Mouse (Mus musculus): ENCODE results near the gene Ncstn. TPM values are rescaled to one million over a fixed set of nuclear protein-coding genes. Genes with fewer than 3 reads are reported as not detected.

Ncstn gene
- total and polyA plus RNA-seq, 3 experiments: 15.0 to 56.1 (median 24.5) TPM

DNA sequence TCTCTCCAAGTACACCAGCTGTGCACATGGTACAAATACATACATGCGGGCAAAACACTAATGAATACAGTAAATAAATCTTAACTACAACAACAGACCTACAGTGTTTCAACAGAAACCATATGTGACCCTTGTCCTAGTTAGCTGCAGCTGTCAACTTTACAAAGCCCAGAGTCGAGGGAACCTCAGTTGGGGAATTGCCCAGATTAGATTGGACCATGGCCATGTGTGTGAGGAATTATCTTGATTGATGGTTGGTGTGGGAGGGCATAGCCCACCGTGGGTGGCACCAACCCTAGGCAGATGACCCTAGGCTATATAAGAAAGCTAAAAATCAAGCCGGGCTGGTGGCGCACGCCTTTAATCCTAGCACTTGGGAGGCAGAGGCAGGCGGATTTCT is 49.7 kb upstream of the Ncstn start:
- Histone ChIP-seq H3K36me3 (replicated peaks in 1 of 2; ENCODE audit: control insufficient read depth in 1 of 2, insufficient read depth in 1 of 2, low read length in 1 of 2) (peaks cover 49 to 73% of the 10 kb centered on the region in 2 experiments), H3K4me3 (replicated peaks in 1 of 3; ENCODE audit: low read depth in 2 of 3, low read length in 2 of 3, poor library complexity in 1 of 3) (no peak overlapping the region), H3K79me2 (replicated peaks; ENCODE audit: control insufficient read depth, extremely low read depth, insufficient read depth, poor library complexity, severe bottlenecking) (peaks cover 5% of the 10 kb centered on the region), H3K4me2 (ENCODE audit: insufficient read depth, low read depth, poor library complexity, severe bottlenecking) (no peak overlapping the region), H3K9me3 (replicated peaks; ENCODE audit: low read length) (no peaks in the 10 kb centered on the region), H3K9ac (ENCODE audit: insufficient read depth, low read depth) (no peak overlapping the region), H3K4me1 (ENCODE audit: control insufficient read depth in 1 of 2, insufficient read depth in 2 of 2) (peaks cover 3 to 12% of the 10 kb centered on the region in 2 experiments), H3K27me3 (replicated peaks) (no peaks in the 10 kb centered on the region), H3K27ac (ENCODE audit: insufficient read depth, low read depth) (no peak overlapping the region)
- dilution Hi-C loops (cut with MboI; ENCODE audit: extremely low pct_ligation_motif_present, extremely low pct_unique_long_range_greater_than_20kb, low sequenced_read_pairs): no loop called here
- no peak for DNase-seq (ENCODE audit: extremely low read depth)
- no peak for TF ChIP-seq CHD1 (IDR thresholded peaks at IDR 0.05; ENCODE audit: low read depth, low read length)
- no peak for TF ChIP-seq MAZ (IDR thresholded peaks at IDR 0.05; ENCODE audit: low read depth, low read length)
- in situ Hi-C loops (cut with MboI; ENCODE audit: low pct_ligation_motif_present, low pct_unique_long_range_greater_than_20kb, low sequenced_read_pairs): no loop called here

DNA sequence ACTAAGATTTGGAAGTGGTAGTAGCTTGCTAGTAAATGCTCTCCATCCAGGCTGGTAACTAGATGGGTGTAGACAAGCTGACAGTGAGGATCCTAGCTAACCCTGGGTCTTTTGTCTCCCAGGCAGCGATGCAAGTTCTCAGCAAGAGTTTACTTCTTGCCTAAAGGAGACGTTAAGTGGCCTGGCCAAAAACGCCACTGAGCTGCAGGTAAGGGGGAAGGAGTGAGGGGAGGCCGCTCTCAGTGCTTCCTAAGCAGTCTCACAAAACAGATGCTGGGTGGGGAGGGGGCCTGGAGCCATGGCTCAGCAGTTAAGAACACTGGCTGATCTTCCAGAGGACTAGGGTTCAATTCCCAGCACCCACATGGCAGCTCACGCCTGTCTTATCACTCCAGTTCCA is 47.2 kb upstream of the Ncstn start:
- Histone ChIP-seq H3K79me2 (replicated peaks; ENCODE audit: control insufficient read depth, extremely low read depth, insufficient read depth, poor library complexity, severe bottlenecking) (peaks cover 8% of the 10 kb centered on the region), H3K9ac (ENCODE audit: insufficient read depth, low read depth) (no peak overlapping the region), H3K4me3 (replicated peaks in 1 of 3; ENCODE audit: low read depth in 2 of 3, low read length in 2 of 3, poor library complexity in 1 of 3) (no peak overlapping the region), H3K4me2 (ENCODE audit: insufficient read depth, low read depth, poor library complexity, severe bottlenecking) (no peak overlapping the region), H3K9me3 (replicated peaks; ENCODE audit: low read length) (no peaks in the 10 kb centered on the region), H3K4me1 (ENCODE audit: control insufficient read depth in 1 of 2, insufficient read depth in 2 of 2) (peaks cover 3 to 18% of the 10 kb centered on the region in 2 experiments), H3K27me3 (replicated peaks) (no peaks in the 10 kb centered on the region), H3K36me3 (replicated peaks in 1 of 2; ENCODE audit: control insufficient read depth in 1 of 2, insufficient read depth in 1 of 2, low read length in 1 of 2) (peaks cover 47 to 59% of the 10 kb centered on the region in 2 experiments), H3K27ac (ENCODE audit: insufficient read depth, low read depth) (no peak overlapping the region)
- no peak for DNase-seq (ENCODE audit: extremely low read depth)
- dilution Hi-C loops (cut with MboI; ENCODE audit: extremely low pct_ligation_motif_present, extremely low pct_unique_long_range_greater_than_20kb, low sequenced_read_pairs) (no loop called here), in situ Hi-C loops (cut with MboI; ENCODE audit: low pct_ligation_motif_present, low pct_unique_long_range_greater_than_20kb, low sequenced_read_pairs) (no loop called here)
- no peak for TF ChIP-seq E2F4 (IDR thresholded peaks at IDR 0.05; ENCODE audit: insufficient replicate concordance, low read depth, low read length)
- TF ChIP-seq IRF4 (IDR thresholded peaks at IDR 0.05; ENCODE audit: low read depth, low read length): no peak
- TF ChIP-seq ZMIZ1 (IDR thresholded peaks at IDR 0.05; ENCODE audit: low read depth, low read length): no peak
- no peak for TF ChIP-seq ETS1 (conservative IDR thresholded peaks at IDR 0.05; ENCODE audit: low read depth, low read length)
- TF ChIP-seq ZC3H11A (IDR thresholded peaks at IDR 0.05; ENCODE audit: low read depth, low read length): no peak
- no peak for TF ChIP-seq USF1 (IDR thresholded peaks at IDR 0.05; ENCODE audit: low read depth, low read length)
- TF ChIP-seq RCOR1 (conservative IDR thresholded peaks at IDR 0.05; ENCODE audit: low read depth, low read length): no peak
- TF ChIP-seq MAFK (IDR thresholded peaks at IDR 0.05; ENCODE audit: insufficient replicate concordance, low read length): no peak
- TF ChIP-seq MAX (IDR thresholded peaks at IDR 0.05; ENCODE audit: low read length): no peak
- TF ChIP-seq BHLHE40 (IDR thresholded peaks at IDR 0.05; ENCODE audit: low read depth, low read length): no peak
- no peak for TF ChIP-seq SMC3 (IDR thresholded peaks at IDR 0.05; ENCODE audit: low read depth, low read length)
- no peak for TF ChIP-seq MXI1 (IDR thresholded peaks at IDR 0.05; ENCODE audit: low read depth, low read length)
- no peak for TF ChIP-seq CTCF (conservative IDR thresholded peaks at IDR 0.05 in 1 of 2, IDR thresholded peaks at IDR 0.05 in 1 of 2; ENCODE audit: low read depth in 2 of 2, low read length in 2 of 2)
- no peak for TF ChIP-seq POLR2AphosphoS2 (IDR thresholded peaks at IDR 0.05; ENCODE audit: low read depth, low read length)
- TF ChIP-seq RAD21 (IDR thresholded peaks at IDR 0.05; ENCODE audit: low read depth, low read length): no peak
- TF ChIP-seq SIN3A (IDR thresholded peaks at IDR 0.05; ENCODE audit: low read length): no peak
- no peak for TF ChIP-seq ZKSCAN1 (IDR thresholded peaks at IDR 0.05; ENCODE audit: borderline replicate concordance, low read depth, low read length)
- TF ChIP-seq MYC (IDR thresholded peaks at IDR 0.05; ENCODE audit: low read depth, low read length): no peak

All from CH12.LX (cell line).